Mouse (Mus musculus) spleen, embryonic (tissue): ENCODE data around the gene Tmem43.

ENCODE experiments used
- CTCF ChIA-PET: fragments of 350-600 bp; sonication (Branson Sonifier 250); formaldehyde crosslinking; loops from one replicate; lab custom pipeline; 2022; lab: Charles Lee

Gene Tmem43

DNA sequence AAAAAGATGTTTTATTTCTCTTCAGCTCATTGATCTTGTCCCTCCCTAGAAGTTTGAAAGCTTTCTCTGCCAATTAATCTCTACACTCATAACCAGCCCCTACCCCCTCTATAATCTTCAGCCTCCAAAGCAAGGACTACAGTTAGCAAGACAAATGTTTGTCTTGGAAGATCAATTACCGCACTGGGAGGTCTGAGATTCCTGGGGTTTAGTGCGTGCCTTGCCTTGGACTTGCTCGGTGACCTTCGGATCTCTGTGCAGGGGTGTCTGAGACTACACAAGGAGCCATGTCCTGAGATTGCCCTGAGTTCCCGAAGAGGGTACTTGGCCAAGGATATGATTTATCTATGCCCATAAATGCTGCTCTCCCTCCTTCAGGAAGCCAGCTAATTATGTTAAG, 59.9 kb downstream of the Tmem43 start:
- CTCF ChIA-PET = no interaction called here

DNA sequence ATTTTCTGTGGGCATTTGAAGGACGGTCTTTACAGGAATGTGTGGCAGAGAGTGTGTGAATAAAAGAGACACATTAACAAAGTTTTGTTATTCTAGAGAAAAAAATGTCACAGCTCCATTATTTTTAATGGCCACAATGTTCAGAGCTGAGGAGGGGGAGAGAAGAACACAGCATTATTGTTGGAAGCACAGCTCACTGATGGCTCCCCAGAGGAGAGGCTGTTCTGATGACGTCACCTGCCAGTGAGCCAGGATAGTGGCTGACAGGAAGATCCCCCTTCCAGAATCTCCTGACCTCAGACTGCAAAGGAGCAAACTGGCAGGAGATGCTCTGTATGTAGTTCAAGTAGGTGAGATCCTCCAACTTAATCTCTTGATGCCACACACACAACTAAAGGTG, 60.3 kb downstream of the Tmem43 start:
- CTCF ChIA-PET = no interaction called here

DNA sequence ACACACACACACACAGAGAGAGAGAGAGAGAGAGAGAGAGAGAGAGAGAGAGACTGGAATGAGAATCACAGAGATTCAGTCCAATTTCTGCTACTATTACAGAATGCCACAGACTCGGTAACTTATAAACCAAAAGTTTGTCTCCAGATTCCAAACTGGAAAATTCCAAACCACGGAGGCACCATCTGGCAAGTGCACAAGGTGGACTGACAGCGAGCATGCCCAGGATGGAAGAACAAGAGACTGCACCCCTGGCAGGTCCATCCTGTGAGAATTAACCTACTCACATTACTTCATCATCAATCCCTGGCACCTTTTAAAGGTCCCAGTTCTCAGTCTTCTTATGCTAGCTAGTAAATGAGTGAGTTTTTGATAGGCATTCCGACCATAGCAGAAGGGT, 60.8 kb downstream of the Tmem43 start:
- CTCF ChIA-PET = no interaction called here

DNA sequence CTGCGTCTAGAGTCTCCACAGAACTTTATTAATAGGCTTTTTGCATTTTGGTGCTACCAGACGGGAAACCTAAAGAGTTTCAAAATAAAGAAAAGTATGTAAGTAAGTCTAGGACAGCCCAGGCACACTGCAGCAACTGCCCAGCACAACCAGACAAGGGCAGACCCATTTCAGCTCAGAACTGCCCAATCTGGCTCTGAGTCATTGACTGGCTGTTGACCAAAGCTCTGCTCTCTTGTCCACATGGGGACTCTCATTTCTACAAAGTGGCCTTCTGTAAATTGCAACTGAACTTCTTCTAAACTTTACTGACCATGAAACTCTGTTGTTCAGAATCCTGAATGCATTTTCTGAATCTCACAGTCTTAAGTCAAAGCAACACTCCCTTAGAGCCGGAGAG, 61.7 kb downstream of the Tmem43 start:
- CTCF ChIA-PET = no interaction called here

DNA sequence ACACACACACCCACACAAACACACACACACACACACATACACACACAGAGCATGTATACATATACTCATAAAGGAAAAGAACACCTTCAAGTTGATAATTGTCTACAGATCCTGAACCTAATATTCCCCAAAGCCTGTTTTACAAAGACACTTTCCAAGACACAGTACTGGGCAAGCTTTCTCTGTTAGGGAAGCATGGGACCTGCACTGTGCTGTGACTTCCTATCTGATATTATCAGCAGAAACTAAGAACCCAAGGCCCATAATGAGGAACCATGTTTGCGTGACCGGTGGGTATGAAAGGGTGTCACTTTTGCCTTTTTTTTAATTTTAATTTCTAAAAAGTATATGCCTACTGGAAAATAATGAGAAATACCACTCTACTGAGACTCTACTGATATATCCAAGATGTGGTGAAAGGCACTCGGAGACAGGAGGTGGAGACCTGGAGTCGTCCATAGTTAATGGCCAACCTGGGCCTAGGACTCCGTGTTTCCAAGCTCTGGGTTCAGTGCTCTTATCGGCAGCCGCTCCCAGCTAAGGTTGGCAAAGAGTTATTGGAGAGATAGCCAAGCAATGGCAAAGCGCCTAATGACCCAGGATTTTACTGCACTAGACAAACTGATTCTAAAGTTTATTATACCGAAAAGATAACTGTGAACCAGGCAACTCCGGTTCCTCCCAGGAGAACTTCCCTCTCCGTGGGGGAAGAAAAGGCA, 62.7 kb downstream of the Tmem43 start:
- CTCF ChIA-PET = no interaction called here
